Mouse (Mus musculus): Measurements from ENCODE around the gene 2610021A01Rik. TPM values are rescaled to one million over a fixed set of nuclear protein-coding genes. Genes with fewer than 3 reads are reported as not detected.
"Not testable (repeated sequence)": the region's sequence is repeated elsewhere in the genome, so short reads cannot be mapped to it uniquely, and the experiment has no call there.

2610021A01Rik gene
- polyA plus RNA-seq, 1 experiment from 2014 or later = 15.0 TPM

- H3K4me1 ChIP-seq (replicated peaks) = peaks cover 12% of the 10 kb centered on the region
- H3K27ac ChIP-seq = peak overlapping the region; percentile 97
- under 1% methylated on average over 26 of the region's 26 CpGs for WGBS
- peak overlapping the region; percentile 80 for H3K9ac ChIP-seq
- H3K4me3 ChIP-seq = peak overlapping the region; percentile 62
- peaks cover 43% of the 10 kb centered on the region for H3K36me3 ChIP-seq
- no peaks in the 10 kb centered on the region for H3K27me3 ChIP-seq
- H3K9me3 ChIP-seq = peaks cover 24% of the 10 kb centered on the region
- ATAC-seq (ENCODE audit: low FRiP score) = peak; percentile 99
- H3K4me2 ChIP-seq = peak overlapping the region; percentile 69
These were observed 34.4 kb downstream of the 2610021A01Rik start for GRCm38 (mm10) chr7:41633221-41633984.

- 68% methylated on average over 1 of the region's 1 CpGs for WGBS
- H3K9ac ChIP-seq; H3K27ac ChIP-seq; H3K27me3 ChIP-seq; ATAC-seq (ENCODE audit: low FRiP score); H3K36me3 ChIP-seq; H3K4me2 ChIP-seq; H3K4me3 ChIP-seq; H3K4me1 ChIP-seq (replicated peaks): not testable (repeated sequence)
- H3K9me3 ChIP-seq = peaks cover 14% of the 10 kb centered on the region
These were observed 75.3 kb downstream of the 2610021A01Rik start for GRCm38 (mm10) chr7:41674326-41674725.

Other genes with a start within 250 kb of the 2610021A01Rik start
- 6.9 and 7.3 TPM in 2 replicates for gene AI987944, start 205.9 kb upstream of the 2610021A01Rik start, polyA plus RNA-seq (2015; fragmentation: Nextera tagmentation; extraction: Ambion mirVana)
- gene Vmn2r57, start 150.5 kb upstream of the 2610021A01Rik start, polyA plus RNA-seq (2015; fragmentation: Nextera tagmentation; extraction: Ambion mirVana) = 0.29 and 0.34 TPM in 2 replicates
- gene Gm20449, start 99.8 kb upstream of the 2610021A01Rik start, polyA plus RNA-seq (2015; fragmentation: Nextera tagmentation; extraction: Ambion mirVana) = 0.06 and 0.09 TPM in 2 replicates
- 4.8 and 5.0 TPM in 2 replicates for gene AW146154, start 99.3 kb upstream of the 2610021A01Rik start, polyA plus RNA-seq (2015; fragmentation: Nextera tagmentation; extraction: Ambion mirVana)
- not detected in 2 replicates for gene Gm6871, start 25.6 kb upstream of the 2610021A01Rik start, polyA plus RNA-seq (2015; fragmentation: Nextera tagmentation; extraction: Ambion mirVana)
- gene Zfp788, start 34.0 kb downstream of the 2610021A01Rik start, polyA plus RNA-seq (2015; fragmentation: Nextera tagmentation; extraction: Ambion mirVana) = 22.9 and 24.4 TPM in 2 replicates